Mouse (Mus musculus) ES-Bruce4 (cell line): ENCODE data around the gene Eya2.

ENCODE experiments used
- CTCF ChIP-seq: IDR thresholded peaks from one replicate; pipeline ENCODE4 v1.8.1; 2011; ENCODE audit warnings: low read depth, low read length
- POLR2A ChIP-seq: IDR thresholded peaks from one replicate; pipeline ENCODE4 v1.8.1; 2011; ENCODE audit warnings: low read length; ENCODE audit not compliant: insufficient read depth

GRCm38 (mm10) chr2:165594907-165595675 is at the start of gene Eya2:
- no peak for TF ChIP-seq CTCF
- no peak for TF ChIP-seq POLR2A
